8 mouse cellular contexts compared by ENCODE assay signal in genomic region chr3:67374360-67374778, GRCm38 (mm10). TPM values are rescaled to one million over a fixed set of nuclear protein-coding genes. Genes with fewer than 3 reads are reported as not detected.
DNase-seq lines count a peak whose midpoint lies in the region; ATAC-seq and TF ChIP-seq lines count a peak whose summit lies in the region.

No protein-coding gene starts in this region.

- intact Hi-C loops in left cerebral cortex, postnatal 4 days (cut with DNase I), result no loop called here

- WGBS in kidney, adult 2 months, result 26% methylated on average over 7 of the region's 7 CpGs
- WGBS in embryonic facial prominence, embryonic 10.5 days, result 43% methylated on average over 7 of the region's 7 CpGs
- 31% methylated on average over 7 of the region's 7 CpGs for whole genome bisulfite sequencing in hindbrain, embryonic 16.5 days
- WGBS in midbrain, postnatal 0 days, result 30% methylated on average over 7 of the region's 7 CpGs

- TF ChIP-seq POLR2A in kidney, adult 2 months (IDR thresholded peaks at IDR 0.05; ENCODE audit: low read depth, low read length), result no peak

- no peaks in the 10 kb centered on the region for H3K27me3 ChIP-seq in kidney, adult 2 months (replicated peaks; ENCODE audit: control insufficient read depth, insufficient read depth, low read length)
- H3K27me3 ChIP-seq in embryonic facial prominence, embryonic 10.5 days (replicated peaks; ENCODE audit: low read depth, poor library complexity, severe bottlenecking), result peaks cover 29% of the 10 kb centered on the region
- H3K27me3 ChIP-seq in hindbrain, embryonic 16.5 days (replicated peaks; ENCODE audit: control insufficient read depth, insufficient read depth, low read length), result peaks cover 3% of the 10 kb centered on the region
- peaks cover 8% of the 10 kb centered on the region; the same call in 1 of the 2 replicates for H3K27me3 ChIP-seq in midbrain, postnatal 0 days (ENCODE audit: insufficient read depth, low read length)

- DNase-seq in kidney, adult 2 months, result no peak
- DNase-seq in kidney, adult 18-20 months, result no peak
- DNase-seq in embryonic facial prominence, embryonic 10.5 days (ENCODE audit: low spot score), result peak; percentile 12
- no peak for DNase-seq in midbrain, postnatal 0 days (ENCODE audit: low spot score)
- DNase-seq in urinary bladder, postnatal 4 days (ENCODE audit: low spot score in 2 of 2), result no peak
- DNase-seq in left cerebral cortex, postnatal 4 days, result no peak
- no peak for DNase-seq in frontal cortex, adult 2 months (ENCODE audit: extremely low spot score in 1 of 2, low spot score in 1 of 2)

- H3K9ac ChIP-seq in hindbrain, embryonic 16.5 days (ENCODE audit: low read depth, low read length), result peak overlapping the region; percentile 75
- peak overlapping the region; percentile 56; the same call in 1 of the 2 replicates for H3K9ac ChIP-seq in midbrain, postnatal 0 days (replicated peaks; ENCODE audit: low read length, poor library complexity, severe bottlenecking)

- H3K36me3 ChIP-seq in kidney, adult 2 months (ENCODE audit: control insufficient read depth, insufficient read depth, low read length), result no peaks in the 10 kb centered on the region
- no peaks in the 10 kb centered on the region for H3K36me3 ChIP-seq in embryonic facial prominence, embryonic 10.5 days (replicated peaks)
- no peaks in the 10 kb centered on the region for H3K36me3 ChIP-seq in hindbrain, embryonic 16.5 days (ENCODE audit: control insufficient read depth, insufficient read depth, low read length)
- H3K36me3 ChIP-seq in midbrain, postnatal 0 days (ENCODE audit: insufficient read depth, low read length), result no peaks in the 10 kb centered on the region

- ATAC-seq in hindbrain, embryonic 16.5 days, result peak; percentile 56
- ATAC-seq in midbrain, postnatal 0 days (ENCODE audit: low FRiP score), result peak; percentile 57

- peak overlapping the region; percentile 95 for H3K4me2 ChIP-seq in hindbrain, embryonic 16.5 days (ENCODE audit: low read length)
- peak overlapping the region; percentile 79 for H3K4me2 ChIP-seq in midbrain, postnatal 0 days (ENCODE audit: low read depth, low read length, poor library complexity, severe bottlenecking)

- H3K9me3 ChIP-seq in embryonic facial prominence, embryonic 10.5 days, result no peaks in the 10 kb centered on the region
- H3K9me3 ChIP-seq in hindbrain, embryonic 16.5 days (ENCODE audit: control insufficient read depth, low read length), result no peaks in the 10 kb centered on the region
- H3K9me3 ChIP-seq in midbrain, postnatal 0 days (ENCODE audit: low read length), result no peaks in the 10 kb centered on the region

- H3K4me1 ChIP-seq in kidney, adult 2 months (ENCODE audit: control insufficient read depth, insufficient read depth, low read length), result no peaks in the 10 kb centered on the region
- H3K4me1 ChIP-seq in embryonic facial prominence, embryonic 10.5 days, result peaks cover 4% of the 10 kb centered on the region
- peaks cover 4% of the 10 kb centered on the region; the same call in 1 of the 2 replicates for H3K4me1 ChIP-seq in hindbrain, embryonic 16.5 days (ENCODE audit: control insufficient read depth, insufficient read depth, low read depth, low read length)
- H3K4me1 ChIP-seq in midbrain, postnatal 0 days (ENCODE audit: insufficient read depth, low read length), result no peaks in the 10 kb centered on the region

- H3K27ac ChIP-seq in kidney, adult 2 months (ENCODE audit: insufficient read depth, low read depth, low read length), result no peak overlapping the region
- peak overlapping the region; percentile 77 for H3K27ac ChIP-seq in embryonic facial prominence, embryonic 10.5 days (replicated peaks)
- no peak overlapping the region for H3K27ac ChIP-seq in hindbrain, embryonic 16.5 days (ENCODE audit: low read depth, low read length)
- H3K27ac ChIP-seq in midbrain, postnatal 0 days (ENCODE audit: low read depth, low read length), result no peak overlapping the region

- H3K4me3 ChIP-seq in kidney, adult 2 months (ENCODE audit: insufficient read depth, low read depth, low read length), result peak overlapping the region; percentile 40; the same call in 1 of the 2 replicates
- peak overlapping the region; percentile 68 for H3K4me3 ChIP-seq in embryonic facial prominence, embryonic 10.5 days
- H3K4me3 ChIP-seq in hindbrain, embryonic 16.5 days (ENCODE audit: low read length), result peak overlapping the region; percentile 72
- H3K4me3 ChIP-seq in midbrain, postnatal 0 days (ENCODE audit: low read depth, low read length), result peak overlapping the region; percentile 57

- no peak for TF ChIP-seq CTCF in kidney, adult 2 months (conservative IDR thresholded peaks at IDR 0.05; ENCODE audit: insufficient read depth, insufficient read length, low read depth, low read length)
- no peak for TF ChIP-seq CTCF in midbrain, postnatal 0 days (IDR thresholded peaks at IDR 0.05)

RNA-seq across cellular contexts. Expression of gene Mlf1, which starts 0.5 kb away (rescaled TPM):
- 0.11 and 1.6 TPM in 2 replicates for polyA plus RNA-seq in kidney, adult 2 months (2012; rRNA removed)
- 19.3 and 20.5 TPM in 2 replicates for polyA plus RNA-seq in embryonic facial prominence, embryonic 10.5 days (2016; fragmentation: Nextera tagmentation; extraction: Ambion mirVana)
- polyA plus RNA-seq in hindbrain, embryonic 16.5 days (2015; fragmentation: Nextera tagmentation; extraction: Ambion mirVana), result 35.2 and 35.8 TPM in 2 replicates
- 6.2 and 17.5 TPM in 2 replicates for total RNA-seq in midbrain, postnatal 0 days (2014; rRNA removed)
- polyA plus RNA-seq in midbrain, postnatal 0 days (2015; fragmentation: Nextera tagmentation; extraction: Ambion mirVana), result 26.0 and 28.8 TPM in 2 replicates
- 1 to 10 TPM; 3.7 to 4.3 TPM for total RNA-seq in left cerebral cortex, postnatal 4 days (2021)
- 1.6 TPM in 2 replicates for polyA plus RNA-seq in frontal cortex, adult 2 months (2012; rRNA removed)

RNA-seq across cellular contexts. Expression of gene Gm17402, which starts 0.6 kb away (rescaled TPM):
- polyA plus RNA-seq in kidney, adult 2 months (2012; rRNA removed), result not detected in 2 replicates
- polyA plus RNA-seq in embryonic facial prominence, embryonic 10.5 days (2016; fragmentation: Nextera tagmentation; extraction: Ambion mirVana), result not detected in 2 replicates
- not detected in 2 replicates for polyA plus RNA-seq in hindbrain, embryonic 16.5 days (2015; fragmentation: Nextera tagmentation; extraction: Ambion mirVana)
- not detected in 2 replicates for total RNA-seq in midbrain, postnatal 0 days (2014; rRNA removed)
- polyA plus RNA-seq in midbrain, postnatal 0 days (2015; fragmentation: Nextera tagmentation; extraction: Ambion mirVana), result not detected in 2 replicates
- not detected for total RNA-seq in left cerebral cortex, postnatal 4 days (2021)
- polyA plus RNA-seq in frontal cortex, adult 2 months (2012; rRNA removed), result not detected in 2 replicates

RNA-seq across cellular contexts. Expression of gene Gfm1, which starts 55.5 kb away (rescaled TPM):
- polyA plus RNA-seq in kidney, adult 2 months (2012; rRNA removed), result 37.7 and 55.0 TPM in 2 replicates
- 59.1 and 63.7 TPM in 2 replicates for polyA plus RNA-seq in embryonic facial prominence, embryonic 10.5 days (2016; fragmentation: Nextera tagmentation; extraction: Ambion mirVana)
- polyA plus RNA-seq in hindbrain, embryonic 16.5 days (2015; fragmentation: Nextera tagmentation; extraction: Ambion mirVana), result 34.0 and 35.0 TPM in 2 replicates
- 25.4 and 29.1 TPM in 2 replicates for total RNA-seq in midbrain, postnatal 0 days (2014; rRNA removed)
- polyA plus RNA-seq in midbrain, postnatal 0 days (2015; fragmentation: Nextera tagmentation; extraction: Ambion mirVana), result 21.3 and 22.1 TPM in 2 replicates
- total RNA-seq in left cerebral cortex, postnatal 4 days (2021), result 10 to 100 TPM; 32.6 to 39.0 TPM
- 32.6 and 38.3 TPM in 2 replicates for polyA plus RNA-seq in frontal cortex, adult 2 months (2012; rRNA removed)
